Comparison of ENCODE assay signal across 21 mouse cellular contexts in the genomic region with DNA sequence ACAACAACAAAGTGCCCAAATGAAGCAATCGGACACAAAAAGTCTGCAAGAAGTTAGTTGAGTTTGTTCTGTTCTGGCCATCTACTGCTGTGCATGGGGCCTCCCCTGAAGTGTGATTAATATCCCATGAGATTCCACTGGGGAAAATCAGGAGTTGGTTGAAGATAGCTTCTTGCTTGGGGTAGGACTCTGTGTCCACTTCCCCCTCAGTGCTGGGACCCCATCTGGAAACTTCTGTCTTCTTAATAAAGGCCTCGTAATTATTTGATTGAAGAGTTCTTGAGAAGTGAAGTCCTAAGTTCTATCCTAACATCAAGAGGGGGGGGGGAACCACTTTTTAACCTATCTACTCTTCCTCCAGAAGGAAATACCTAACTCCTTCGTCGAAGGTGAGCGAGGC. TPM values are rescaled to one million over a fixed set of nuclear protein-coding genes. Genes with fewer than 3 reads are reported as not detected.
"Had no signal": no experiment of that assay in that cellular context is flagged by ENCODE, and none has a peak within 500 bp of the region (broad histone marks: within the 10 kb centered on the region; RNA-seq: fewer than 3 reads in every experiment).

No protein-coding gene starts in this region.

- ATAC-seq: midbrain, embryonic 15.5 days had no signal

- H3K4me2 ChIP-seq: limb, embryonic 12.5 days; limb, embryonic 15.5 days; midbrain, embryonic 12.5 days; midbrain, embryonic 15.5 days; neural tube, embryonic 12.5 days; neural tube, embryonic 15.5 days; stomach, embryonic 15.5 days had no signal

- H3K4me1 ChIP-seq: limb, embryonic 12.5 days; limb, embryonic 15.5 days; midbrain, embryonic 12.5 days; midbrain, embryonic 15.5 days; neural tube, embryonic 12.5 days; neural tube, embryonic 15.5 days; stomach, embryonic 15.5 days had no signal

- H3K9ac ChIP-seq: limb, embryonic 12.5 days; limb, embryonic 15.5 days; midbrain, embryonic 12.5 days; midbrain, embryonic 15.5 days; neural tube, embryonic 12.5 days; neural tube, embryonic 15.5 days; stomach, embryonic 15.5 days had no signal

- H3K27me3 ChIP-seq: limb, embryonic 12.5 days; limb, embryonic 15.5 days; midbrain, embryonic 12.5 days; midbrain, embryonic 15.5 days; neural tube, embryonic 12.5 days; neural tube, embryonic 15.5 days; stomach, embryonic 15.5 days had no signal

- DNase-seq: kidney, adult 11 months; kidney, adult 9 months; kidney, postnatal 25 days; layer of hippocampus, postnatal 36 days; left cerebral cortex, postnatal 4 days; lung, adult 2 months; lung, postnatal 14 days; retina, postnatal 1 day; right cerebral cortex, postnatal 25 days; spleen, adult 18-20 months; thymus, postnatal 25 days had no signal

- H3K36me3 ChIP-seq: limb, embryonic 12.5 days; limb, embryonic 15.5 days; midbrain, embryonic 12.5 days; midbrain, embryonic 15.5 days; neural tube, embryonic 15.5 days; stomach, embryonic 15.5 days had no signal

- H3K27ac ChIP-seq: left cerebral cortex, adult 2 months; limb, embryonic 12.5 days; limb, embryonic 15.5 days; macrophage; midbrain, embryonic 12.5 days; midbrain, embryonic 15.5 days; neural tube, embryonic 12.5 days; neural tube, embryonic 15.5 days; stomach, embryonic 15.5 days had no signal

- H3K9me3 ChIP-seq: limb, embryonic 15.5 days; midbrain, embryonic 15.5 days; neural tube, embryonic 12.5 days; neural tube, embryonic 15.5 days; stomach, embryonic 15.5 days had no signal

- H3K4me3 ChIP-seq: left cerebral cortex, adult 2 months; limb, embryonic 12.5 days; limb, embryonic 15.5 days; midbrain, embryonic 12.5 days; midbrain, embryonic 15.5 days; neural tube, embryonic 12.5 days; neural tube, embryonic 15.5 days; stomach, embryonic 15.5 days had no signal

RNA-seq across cellular contexts. Expression of a gene that starts 15.7 kb away (rescaled TPM):
- total RNA-seq: left cerebral cortex, postnatal 4 days had no signal

RNA-seq across cellular contexts. Expression of a gene that starts 31.5 kb away (rescaled TPM):
- total RNA-seq: megakaryocyte, adult 5-6 weeks had no signal
- polyA plus RNA-seq: macrophage had no signal
